8 mouse cellular contexts compared by ENCODE assay signal in genomic region chr6:66897994-66898393, GRCm38 (mm10). TPM values are rescaled to one million over a fixed set of nuclear protein-coding genes. Genes with fewer than 3 reads are reported as not detected.
DNase-seq lines count a peak whose midpoint lies in the region; ATAC-seq and TF ChIP-seq lines count a peak whose summit lies in the region.

No protein-coding gene starts in this region.

- peak overlapping the region; percentile 95 for H3K9ac ChIP-seq in heart, embryonic 13.5 days
- H3K9ac ChIP-seq in forebrain, embryonic 15.5 days (replicated peaks), result no peak overlapping the region
- H3K9ac ChIP-seq in liver, embryonic 14.5 days (replicated peaks), result no peak overlapping the region

- no peak for ATAC-seq in heart, embryonic 13.5 days (ENCODE audit: extremely low read depth, insufficient number of reproducible peaks, low FRiP score, low TSS enrichment)
- no peak for ATAC-seq in forebrain, embryonic 15.5 days (replicated peaks)
- no peak for ATAC-seq in liver, embryonic 14.5 days (ENCODE audit: insufficient read depth)

- no peaks in the 10 kb centered on the region for H3K27me3 ChIP-seq in heart, embryonic 13.5 days (replicated peaks)
- H3K27me3 ChIP-seq in forebrain, embryonic 15.5 days, result no peaks in the 10 kb centered on the region
- H3K27me3 ChIP-seq in liver, embryonic 14.5 days (ENCODE audit: control insufficient read depth, insufficient read depth, low read length), result no peaks in the 10 kb centered on the region; the same call in 1 of the 2 replicates

- H3K4me3 ChIP-seq in heart, embryonic 13.5 days, result peak overlapping the region; percentile 90
- 0 out of 2 replicates have a peak overlapping the region, but pooled peaks have one; percentile 79 for H3K4me3 ChIP-seq in forebrain, embryonic 15.5 days
- no peak overlapping the region for H3K4me3 ChIP-seq in liver, embryonic 14.5 days (ENCODE audit: insufficient read depth in 1 of 2, low read depth in 2 of 2, low read length in 2 of 2)

- WGBS in heart, embryonic 13.5 days, result 55% methylated on average over 4 of the region's 4 CpGs
- 35% methylated on average over 4 of the region's 4 CpGs for WGBS in forebrain, embryonic 15.5 days
- WGBS in liver, embryonic 14.5 days (ENCODE audit: insufficient replicate concordance), result 54% methylated on average over 4 of the region's 4 CpGs

- H3K4me2 ChIP-seq in heart, embryonic 13.5 days, result peak overlapping the region; percentile 95
- H3K4me2 ChIP-seq in forebrain, embryonic 15.5 days (replicated peaks), result no peak overlapping the region
- H3K4me2 ChIP-seq in liver, embryonic 14.5 days (ENCODE audit: low read depth), result peak overlapping the region; percentile 97

- no peak overlapping the region for H3K27ac ChIP-seq in heart, embryonic 13.5 days (replicated peaks)
- no peak overlapping the region for H3K27ac ChIP-seq in forebrain, embryonic 15.5 days (replicated peaks)
- no peak overlapping the region for H3K27ac ChIP-seq in liver, embryonic 14.5 days

- peaks cover 24% of the 10 kb centered on the region for H3K4me1 ChIP-seq in heart, embryonic 13.5 days
- peaks cover 12% of the 10 kb centered on the region for H3K4me1 ChIP-seq in forebrain, embryonic 15.5 days
- H3K4me1 ChIP-seq in liver, embryonic 14.5 days (replicated peaks; ENCODE audit: control insufficient read depth in 2 of 2, insufficient read depth in 2 of 2, low read length in 1 of 2), result peaks cover 4 to 10% of the 10 kb centered on the region in 2 experiments; a peak in 3 of 4 replicates

- no peak for TF ChIP-seq CTCF in liver, embryonic 14.5 days (IDR thresholded peaks at IDR 0.05; ENCODE audit: low read depth)

- intact Hi-C loops in heart, postnatal 10 days (cut with DNase I), result loop anchor here (2.0 to 5.0 kb wide), 4 partner anchors 57 to 369 kb away; partner anchors contain the start of gene Gadd45a

- no peak for DNase-seq in heart, postnatal 10 days
- peak; percentile 44 for DNase-seq in A20 (ENCODE audit: low read depth, low spot score)
- DNase-seq in liver, embryonic 14.5 days (ENCODE audit: low read depth in 3 of 3, low spot score in 3 of 3), result no peak
- DNase-seq in gastrocnemius, adult 8-10 months (ENCODE audit: low spot score in 2 of 2), result no peak
- DNase-seq in right cerebral cortex, postnatal 25 days, result no peak
- DNase-seq in cerebellum, postnatal 36 days, result no peak

- H3K36me3 ChIP-seq in heart, embryonic 13.5 days, result no peaks in the 10 kb centered on the region
- H3K36me3 ChIP-seq in forebrain, embryonic 15.5 days, result no peaks in the 10 kb centered on the region
- H3K36me3 ChIP-seq in liver, embryonic 14.5 days (replicated peaks; ENCODE audit: control insufficient read depth, insufficient read depth, low read depth), result no peaks in the 10 kb centered on the region

- no peaks in the 10 kb centered on the region for H3K9me3 ChIP-seq in heart, embryonic 13.5 days
- H3K9me3 ChIP-seq in forebrain, embryonic 15.5 days, result no peaks in the 10 kb centered on the region
- no peaks in the 10 kb centered on the region for H3K9me3 ChIP-seq in liver, embryonic 14.5 days (ENCODE audit: control insufficient read depth, low read length)

- no peak for TF ChIP-seq EP300 in liver, embryonic 14.5 days (IDR thresholded peaks at IDR 0.05; ENCODE audit: low read depth)

RNA-seq across cellular contexts. Expression of gene Gng12, which starts 1.8 kb away (rescaled TPM):
- polyA plus RNA-seq in heart, embryonic 13.5 days (2015; fragmentation: Nextera tagmentation; extraction: Ambion mirVana), result 51.7 and 57.4 TPM in 2 replicates
- total RNA-seq in heart, postnatal 10 days (2021), result 10 to 100 TPM; 63.9 to 66.8 TPM
- polyA plus RNA-seq in forebrain, embryonic 15.5 days (2015; fragmentation: Nextera tagmentation; extraction: Ambion mirVana), result 22.2 and 28.1 TPM in 2 replicates
- polyA plus RNA-seq in liver, embryonic 14.5 days (2012; rRNA removed), result 6.0 and 11.6 TPM in 2 replicates
- 30.6 and 32.5 TPM in 2 replicates for polyA plus RNA-seq in liver, embryonic 14.5 days (2014; fragmentation: Nextera tagmentation; extraction: Ambion mirVana)
- 10 to 100 TPM; 24.1 to 33.9 (median 29.3) TPM for total RNA-seq in gastrocnemius, adult 8-10 months (2022)

Comparison
In these comparisons a context has a peak if more than half of its experiments do, and no peak if none do; other contexts are left out.
1. H3K4me3 ChIP-seq: peak in heart, embryonic 13.5 days (single experiment) and forebrain, embryonic 15.5 days (single experiment); none in liver, embryonic 14.5 days (0 of 2).